Mouse (Mus musculus): ENCODE measurements around the gene Tas2r108.

GRCm38 (mm10) chr6:40454436-40455041, 38.8 kb upstream of the Tas2r108 start:
- no peak for TF ChIP-seq POLR2A (IDR thresholded peaks at IDR 0.05; ENCODE audit: control insufficient read depth, extremely low read depth, insufficient read depth, low read length, poor library complexity)
- TF ChIP-seq CTCF (IDR thresholded peaks at IDR 0.05; ENCODE audit: borderline replicate concordance, control insufficient read depth, extremely low read depth, insufficient read depth, low read length, poor library complexity) = no peak

Data from thymus, adult 2 months (tissue).